Mouse (Mus musculus) ovary, adult 18-20 months (tissue): ENCODE data around the gene Magea1.
"Not testable (repeated sequence)": the region's sequence is repeated elsewhere in the genome, so short reads cannot be mapped to it uniquely, and the experiment has no call there.

Experiments
- DNase-seq: peaks from one replicate; pipeline ENCODE4 v3.0.0; 2022; ENCODE audit warnings: low spot score, mixed read lengths

The Magea1 gene

DNA sequence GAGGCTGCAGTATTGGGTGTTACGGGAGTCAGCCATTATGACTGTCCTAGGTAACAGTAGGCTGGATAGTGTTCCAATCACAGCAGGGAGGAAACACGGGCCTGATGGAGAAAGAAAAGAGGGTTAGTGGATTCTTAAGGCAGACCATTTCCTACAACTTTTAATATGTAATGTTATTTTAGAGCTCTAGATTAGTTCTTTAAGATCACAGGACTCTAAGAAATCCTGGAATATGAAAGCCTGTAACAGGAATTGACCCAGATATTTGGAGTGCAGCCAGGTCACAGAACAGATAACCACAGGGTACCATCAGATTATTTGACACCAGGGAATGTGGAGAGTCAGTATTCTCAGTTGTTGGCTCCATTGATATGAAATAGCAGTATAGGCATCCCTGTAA, at the start of gene Magea1:
Gene Magea1 (minus strand): TSS at position 101 of the 400 bp plus-strand sequence.
- not testable (repeated sequence) for DNase-seq

DNA sequence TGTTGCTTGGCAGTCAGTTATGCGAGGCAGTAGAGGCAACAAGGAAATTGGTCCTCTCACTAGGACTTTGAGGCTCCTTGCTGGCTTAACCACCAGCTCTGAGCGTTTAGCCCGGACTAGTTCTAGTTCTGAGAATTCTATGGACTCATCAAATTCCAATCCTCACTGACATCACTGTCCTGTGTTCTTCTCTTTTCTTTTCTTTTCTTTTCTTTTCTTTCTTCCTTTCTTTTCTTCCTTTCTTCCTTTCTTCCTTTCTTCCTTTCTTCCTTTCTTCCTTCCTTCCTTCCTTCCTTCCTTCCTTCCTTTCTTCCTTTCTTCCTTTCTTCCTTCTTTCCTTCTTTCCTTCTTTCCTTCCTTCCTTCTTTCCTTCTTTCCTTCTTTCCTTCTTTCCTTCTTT, 38.7 kb upstream of the Magea1 start, which contains the start of gene Cldn34b2:
Gene Cldn34b2 (minus strand): TSS at position 101 of the 400 bp plus-strand sequence.
- not testable (repeated sequence) for DNase-seq

DNA sequence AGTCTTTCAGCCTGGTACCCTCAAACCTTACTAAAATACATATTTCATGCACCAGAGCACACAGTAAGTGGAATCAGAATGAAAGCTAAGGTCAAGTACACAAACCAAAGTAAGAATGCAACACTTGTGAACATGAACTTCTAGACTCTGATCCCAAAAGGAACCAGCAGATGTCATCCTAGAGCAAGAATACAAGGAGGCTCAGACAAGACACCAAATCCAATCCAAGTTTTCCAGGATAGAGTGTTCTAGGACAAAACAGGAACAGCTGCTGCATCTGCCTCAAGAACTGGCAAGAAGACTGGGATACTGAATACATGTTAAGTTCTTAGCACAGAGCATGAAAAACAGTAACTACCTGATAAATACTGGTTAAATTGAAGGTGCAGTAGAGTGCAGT, 8.4 kb upstream of the Magea1 start:
- DNase-seq, result no peak

DNA sequence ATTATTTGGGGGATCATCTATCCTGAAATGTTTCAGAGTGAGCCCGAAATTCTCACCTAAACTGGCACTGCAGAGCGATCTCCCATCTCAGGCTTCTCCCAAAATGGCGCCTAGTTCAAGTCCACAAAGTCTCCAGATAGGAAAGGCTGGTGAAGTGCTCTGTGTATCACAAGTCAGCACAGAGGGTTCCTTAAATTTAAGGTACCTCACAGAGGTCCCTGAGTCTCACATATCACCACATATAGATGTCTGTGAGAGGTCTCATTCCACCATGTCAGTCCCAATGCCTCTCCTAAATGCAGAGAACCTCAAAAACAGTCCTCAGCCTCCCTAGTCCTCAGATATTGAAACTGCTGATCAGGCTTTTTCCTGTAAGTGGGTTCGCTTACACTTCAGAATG, 4.0 kb upstream of the Magea1 start, which contains the start of gene Magea2:
Gene Magea2 (minus strand): TSS at position 101 of the 400 bp plus-strand sequence.
- DNase-seq, result not testable (repeated sequence)

DNA sequence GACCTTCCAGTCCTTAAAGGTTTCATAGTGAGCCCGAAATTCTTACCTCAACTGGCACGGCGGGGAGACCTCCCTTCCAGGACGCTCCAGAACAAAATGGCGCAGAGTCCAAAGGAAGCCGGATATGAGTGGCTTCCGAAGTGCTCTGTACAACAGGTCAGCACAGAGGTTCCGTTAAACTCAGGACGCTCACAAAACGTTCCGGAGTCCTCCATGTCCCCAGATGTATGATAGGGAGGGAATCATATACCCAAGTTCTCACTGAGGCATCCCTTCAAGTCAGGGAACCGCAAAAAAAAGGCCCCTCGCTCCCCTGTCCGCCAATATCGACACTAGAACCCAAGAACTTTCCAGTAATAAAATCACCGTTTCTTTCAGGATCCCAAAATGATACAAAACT, 26.5 kb downstream of the Magea1 start, which contains the start of gene Magea5:
Gene Magea5 (minus strand): TSS at position 101 of the 400 bp plus-strand sequence.
- DNase-seq, result not testable (repeated sequence)
